Mouse (Mus musculus): ENCODE results near the gene Mettl7a3.

Gene Mettl7a3

GRCm38 (mm10) chr15:100388886-100389285, 54.2 kb downstream of the Mettl7a3 start:
- no peak for DNase-seq
